Mouse (Mus musculus): ENCODE results near the gene Mpdu1.

GRCm38 (mm10) chr11:69697396-69697795 is 35.0 kb upstream of the Mpdu1 start:
- TF ChIP-seq MAFK (IDR thresholded peaks at IDR 0.05; ENCODE audit: borderline replicate concordance, low read depth, low read length) (no peak), EP300 (IDR thresholded peaks at IDR 0.05; ENCODE audit: low read depth in 1 of 2, low read length in 2 of 2) (no peak), GATA1 (IDR thresholded peaks at IDR 0.05; ENCODE audit: low read depth, low read length) (no peak)

All from MEL (cell line).